Mouse (Mus musculus): ENCODE data around the gene Iqck. TPM values are rescaled to one million over a fixed set of nuclear protein-coding genes. Genes with fewer than 3 reads are reported as not detected.

Iqck gene
- polyA plus RNA-seq, 1 experiment from 2014 or later: 1.1 TPM

DNA sequence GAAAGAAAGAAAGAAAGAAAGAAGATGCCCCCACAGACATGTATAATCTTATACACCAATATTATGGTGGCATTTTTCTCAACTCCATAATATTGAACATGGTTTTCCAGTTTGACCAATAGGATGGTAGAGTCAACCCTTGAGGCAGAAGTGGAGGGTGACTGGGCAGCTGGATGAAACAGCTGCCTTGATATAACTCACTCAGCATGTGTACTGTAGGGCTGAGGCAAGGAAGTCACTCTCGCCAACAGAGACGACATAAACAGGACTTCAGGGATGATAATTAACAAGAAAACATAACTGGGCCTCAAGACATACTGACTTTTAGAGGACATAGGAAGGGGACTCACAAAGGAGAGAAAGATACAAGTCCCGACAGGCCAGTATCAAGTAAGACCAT is 946 bp upstream of the Iqck start:
- Histone ChIP-seq H3K27ac (replicated peaks) (no peak overlapping the region), H3K4me3 (ENCODE audit: low read depth, low read length) (peak overlapping the region; percentile 80), H3K9ac (ENCODE audit: low read length) (peak overlapping the region; percentile 76), H3K4me2 (replicated peaks; ENCODE audit: low read depth) (peak overlapping the region; percentile 81), H3K36me3 (ENCODE audit: control insufficient read depth, insufficient read depth, low read length) (0 out of 2 replicates have a peak, but pooled peaks cover 2% of the 10 kb centered on the region), H3K27me3 (ENCODE audit: control insufficient read depth, insufficient read depth, low read length) (no peaks in the 10 kb centered on the region), H3K9me3 (ENCODE audit: control insufficient read depth, low read length) (no peaks in the 10 kb centered on the region), H3K4me1 (replicated peaks; ENCODE audit: control insufficient read depth, insufficient read depth) (no peaks in the 10 kb centered on the region; the same call in 1 of the 2 replicates)
- TF ChIP-seq EP300 (optimal IDR thresholded peaks at IDR 0.05) (no peak), CTCF (IDR thresholded peaks at IDR 0.05; ENCODE audit: low read depth) (no peak)
- ATAC-seq (ENCODE audit: low FRiP score, low TSS enrichment): no peak
- DNase-seq (ENCODE audit: low spot score): no peak
- 12% methylated on average over 3 of the region's 3 CpGs for WGBS

DNA sequence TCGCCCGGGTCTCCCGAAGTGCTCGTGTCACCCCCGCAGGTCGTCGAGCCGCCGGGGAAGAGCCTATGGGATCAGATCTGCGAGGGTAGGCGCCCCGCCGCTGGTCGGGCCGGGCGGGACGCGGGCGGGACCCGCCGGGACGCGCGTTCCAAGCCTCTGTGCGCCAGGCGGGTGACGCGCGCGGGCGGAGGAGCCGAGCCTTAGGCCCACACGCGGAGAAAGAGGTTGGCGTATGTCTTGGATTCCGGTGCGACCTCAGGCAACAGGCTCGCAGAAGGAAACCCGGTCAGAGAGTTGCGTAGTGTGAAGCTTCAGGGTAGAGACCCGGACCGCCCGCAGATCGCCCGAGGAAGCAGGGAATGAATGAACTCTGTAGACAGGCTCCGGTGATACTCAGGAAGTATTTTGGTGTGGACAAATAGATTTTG is 339 bp downstream of the Iqck start, which contains the start of gene Knop1:
TSS of gene Knop1 (minus strand) at position 378 of the 428 bp plus-strand sequence.
- Histone ChIP-seq H3K27ac (replicated peaks) (peak within 1 kb of the TSS; percentile 81), H3K9me3 (ENCODE audit: control insufficient read depth, low read length) (no peaks in the 10 kb centered on the region), H3K4me2 (replicated peaks; ENCODE audit: low read depth) (peak within 1 kb of the TSS; percentile 81), H3K9ac (ENCODE audit: low read length) (peak within 1 kb of the TSS; percentile 76), H3K4me1 (replicated peaks; ENCODE audit: control insufficient read depth, insufficient read depth) (no peaks in the 10 kb centered on the region; the same call in 1 of the 2 replicates), H3K36me3 (ENCODE audit: control insufficient read depth, insufficient read depth, low read length) (0 out of 2 replicates have a peak, but pooled peaks cover 2% of the 10 kb centered on the region), H3K27me3 (ENCODE audit: control insufficient read depth, insufficient read depth, low read length) (no peaks in the 10 kb centered on the region), H3K4me3 (ENCODE audit: low read depth, low read length) (peak within 1 kb of the TSS; percentile 80)
- DNase-seq (ENCODE audit: low spot score) (no peak), ATAC-seq (ENCODE audit: low FRiP score, low TSS enrichment) (peak; percentile 89)
- TF ChIP-seq EP300 (optimal IDR thresholded peaks at IDR 0.05) (no peak), CTCF (IDR thresholded peaks at IDR 0.05; ENCODE audit: low read depth) (no peak)
- WGBS: under 1% methylated on average over 43 of the region's 46 CpGs

DNA sequence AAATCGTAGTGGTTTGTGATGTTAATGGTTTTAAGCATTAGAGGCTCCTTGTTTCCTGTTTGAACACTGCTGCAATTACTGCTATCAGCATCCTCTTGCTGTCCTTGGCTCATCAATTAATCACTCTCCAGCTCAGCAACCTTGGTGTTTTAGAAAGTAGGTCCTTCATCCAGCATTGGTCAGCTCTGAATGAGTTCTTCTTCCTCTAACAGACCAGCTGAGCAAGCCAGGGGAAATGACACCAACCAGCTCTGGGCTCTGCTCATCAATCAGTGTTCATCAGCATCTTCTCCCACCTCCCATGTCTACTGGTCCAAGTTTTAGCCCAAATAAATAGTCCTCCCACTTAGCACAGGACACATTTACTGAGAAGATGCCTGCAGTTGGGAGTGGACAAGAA is 3.1 kb downstream of the Iqck start:
- no peak overlapping the region for H3K9ac ChIP-seq (ENCODE audit: low read length)
- ATAC-seq (ENCODE audit: low FRiP score, low TSS enrichment) (no peak), DNase-seq (ENCODE audit: low spot score) (no peak)
- TF ChIP-seq CTCF (IDR thresholded peaks at IDR 0.05; ENCODE audit: low read depth): no peak
- TF ChIP-seq EP300 (optimal IDR thresholded peaks at IDR 0.05): no peak
- H3K27me3 ChIP-seq (ENCODE audit: control insufficient read depth, insufficient read depth, low read length): no peaks in the 10 kb centered on the region
- 74% methylated on average over 1 of the region's 1 CpGs for WGBS
- no peaks in the 10 kb centered on the region; the same call in 1 of the 2 replicates for H3K4me1 ChIP-seq (replicated peaks; ENCODE audit: control insufficient read depth, insufficient read depth)
- no peak overlapping the region for H3K4me3 ChIP-seq (ENCODE audit: low read depth, low read length)
- no peak overlapping the region for H3K27ac ChIP-seq (replicated peaks)
- no peak overlapping the region for H3K4me2 ChIP-seq (replicated peaks; ENCODE audit: low read depth)
- no peaks in the 10 kb centered on the region for H3K9me3 ChIP-seq (ENCODE audit: control insufficient read depth, low read length)
- no peaks in the 10 kb centered on the region for H3K36me3 ChIP-seq (ENCODE audit: control insufficient read depth, insufficient read depth, low read length)

DNA sequence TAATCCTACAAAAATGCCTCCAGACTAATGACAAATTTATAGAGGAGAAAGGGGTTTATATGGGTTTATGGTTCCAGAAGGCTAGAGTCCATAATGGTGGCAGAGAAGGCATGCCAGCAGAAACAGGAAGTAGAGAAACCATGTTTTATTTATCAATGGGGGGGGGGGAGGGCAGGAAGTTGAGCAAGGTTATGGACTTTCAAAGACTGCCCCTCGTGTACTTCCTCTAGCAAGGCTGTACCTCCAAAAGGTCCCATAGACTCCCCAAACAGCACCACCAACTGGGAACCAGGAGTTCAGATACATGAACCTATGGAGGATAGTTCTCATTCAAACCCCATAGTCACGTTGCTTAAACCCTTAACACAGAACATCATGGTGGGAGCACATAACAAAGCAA is 9.8 kb downstream of the Iqck start:
- no peak for ATAC-seq (ENCODE audit: low FRiP score, low TSS enrichment)
- WGBS: 67% methylated on average over 2 of the region's 2 CpGs

DNA sequence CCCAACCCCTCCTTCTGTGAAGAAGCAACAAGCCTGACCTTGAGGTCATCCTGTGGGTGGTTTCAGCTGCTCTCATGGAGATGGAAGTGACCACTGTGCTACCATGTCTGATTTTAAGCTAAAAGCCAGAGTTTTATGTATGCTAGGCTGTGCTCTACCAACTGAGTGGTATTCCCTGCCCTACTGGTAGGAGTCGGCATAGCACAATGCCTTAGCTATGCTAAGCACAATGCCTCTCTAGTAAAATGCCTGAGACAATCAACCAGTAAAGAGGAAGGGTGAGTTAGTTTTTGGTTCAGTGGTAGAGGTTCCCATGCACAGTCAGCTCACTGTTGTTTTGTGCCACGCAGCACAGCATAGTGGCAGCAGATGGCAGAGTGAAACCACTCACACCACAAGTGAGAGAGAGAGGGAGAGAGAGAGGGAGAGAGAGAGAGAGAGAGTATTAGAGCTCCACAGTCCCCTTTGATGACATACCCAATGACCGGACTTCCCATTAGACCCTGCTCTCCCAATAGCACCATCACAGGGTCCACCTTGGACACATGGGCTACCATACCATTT is 24.0 kb downstream of the Iqck start:
- Histone ChIP-seq H3K36me3 (ENCODE audit: control insufficient read depth, insufficient read depth, low read length) (no peaks in the 10 kb centered on the region), H3K27ac (replicated peaks) (no peak overlapping the region), H3K4me1 (replicated peaks; ENCODE audit: control insufficient read depth, insufficient read depth) (no peaks in the 10 kb centered on the region), H3K9me3 (ENCODE audit: control insufficient read depth, low read length) (no peaks in the 10 kb centered on the region), H3K4me3 (ENCODE audit: low read depth, low read length) (no peak overlapping the region), H3K27me3 (ENCODE audit: control insufficient read depth, insufficient read depth, low read length) (no peaks in the 10 kb centered on the region), H3K9ac (ENCODE audit: low read length) (no peak overlapping the region), H3K4me2 (replicated peaks; ENCODE audit: low read depth) (no peak overlapping the region)
- TF ChIP-seq CTCF (IDR thresholded peaks at IDR 0.05; ENCODE audit: low read depth) (peak; percentile 42), EP300 (optimal IDR thresholded peaks at IDR 0.05) (no peak)
- no peak for ATAC-seq (ENCODE audit: low FRiP score, low TSS enrichment)
- no peak for DNase-seq (ENCODE audit: low spot score)
- WGBS: 93% methylated on average over 3 of the region's 3 CpGs

More for the DNA sequence above, 9.8 kb downstream of the Iqck start:
- H3K4me1 ChIP-seq (replicated peaks; ENCODE audit: control insufficient read depth, insufficient read depth): no peaks in the 10 kb centered on the region
- H3K9me3 ChIP-seq (ENCODE audit: control insufficient read depth, low read length): no peaks in the 10 kb centered on the region
- no peaks in the 10 kb centered on the region for H3K36me3 ChIP-seq (ENCODE audit: control insufficient read depth, insufficient read depth, low read length)
- TF ChIP-seq EP300 (optimal IDR thresholded peaks at IDR 0.05): no peak
- no peak for TF ChIP-seq CTCF (IDR thresholded peaks at IDR 0.05; ENCODE audit: low read depth)
- no peak overlapping the region for H3K4me3 ChIP-seq (ENCODE audit: low read depth, low read length)
- no peak overlapping the region for H3K27ac ChIP-seq (replicated peaks)
- no peak overlapping the region for H3K4me2 ChIP-seq (replicated peaks; ENCODE audit: low read depth)
- no peak for DNase-seq (ENCODE audit: low spot score)
- H3K9ac ChIP-seq (ENCODE audit: low read length): no peak overlapping the region
- H3K27me3 ChIP-seq (ENCODE audit: control insufficient read depth, insufficient read depth, low read length): no peaks in the 10 kb centered on the region

DNA sequence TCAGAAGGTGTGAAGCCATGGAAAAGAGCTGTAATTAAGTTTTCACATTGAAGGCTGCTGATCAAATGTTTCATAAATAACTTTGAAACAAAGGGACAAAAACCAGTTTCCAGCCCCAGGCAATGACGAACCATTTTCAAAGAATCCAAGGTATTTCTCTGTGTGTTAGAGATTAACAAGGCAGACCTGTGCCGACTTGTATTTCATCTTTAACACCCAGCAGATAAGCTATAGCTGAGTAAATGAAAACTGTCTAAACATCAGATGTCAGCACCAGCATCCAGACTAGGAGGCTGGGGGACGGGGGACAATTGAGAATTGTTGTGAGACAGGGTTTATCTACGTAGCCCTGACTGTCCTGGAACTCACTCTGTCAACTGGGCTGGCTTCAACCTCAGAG is 28.4 kb downstream of the Iqck start:
- 61% methylated on average over 4 of the region's 4 CpGs for WGBS
- DNase-seq (ENCODE audit: low spot score): no peak
- no peaks in the 10 kb centered on the region for H3K36me3 ChIP-seq (ENCODE audit: control insufficient read depth, insufficient read depth, low read length)
- peaks cover under 1% of the 10 kb centered on the region; the same call in 1 of the 2 replicates for H3K4me1 ChIP-seq (replicated peaks; ENCODE audit: control insufficient read depth, insufficient read depth)
- no peak for TF ChIP-seq EP300 (optimal IDR thresholded peaks at IDR 0.05)
- TF ChIP-seq CTCF (IDR thresholded peaks at IDR 0.05; ENCODE audit: low read depth): no peak
- H3K4me3 ChIP-seq (ENCODE audit: low read depth, low read length): no peak overlapping the region
- no peak for ATAC-seq (ENCODE audit: low FRiP score, low TSS enrichment)
- no peak overlapping the region for H3K9ac ChIP-seq (ENCODE audit: low read length)
- no peak overlapping the region for H3K4me2 ChIP-seq (replicated peaks; ENCODE audit: low read depth)
- no peaks in the 10 kb centered on the region for H3K9me3 ChIP-seq (ENCODE audit: control insufficient read depth, low read length)
- no peak overlapping the region for H3K27ac ChIP-seq (replicated peaks)
- no peaks in the 10 kb centered on the region for H3K27me3 ChIP-seq (ENCODE audit: control insufficient read depth, insufficient read depth, low read length)

All from stomach, postnatal 0 days (tissue).